Mouse (Mus musculus) monocyte, adult 5-6 weeks (primary cell): ENCODE results near the gene Ift43. TPM values are rescaled to one million over a fixed set of nuclear protein-coding genes. Genes with fewer than 3 reads are reported as not detected.

Experiments used
- ATAC-seq: fragments of 153-309, 156-312 bp; replicated peaks from 2 replicates; pipeline ENCODE4 v1.8.0; 2017; ENCODE audit warnings: mild to moderate bottlenecking; ENCODE audit not compliant: low TSS enrichment, insufficient number of reproducible peaks, severe bottlenecking, poor library complexity, low FRiP score
- total RNA-seq: library from RNA; stranded (forward); fragments of 200-1000, 200-491, 200-594 nt; gene quantifications from 3 replicates; pipeline ENCODE4 v1.2.3, GENCODE M21; 2017

Ift43 gene
- total RNA-seq, 1 experiment from 2014 or later = not detected

- ATAC-seq = no peak
Measured at GRCm38 (mm10) chr12:86192036-86192449, 109.7 kb downstream of the Ift43 start.

DNA sequence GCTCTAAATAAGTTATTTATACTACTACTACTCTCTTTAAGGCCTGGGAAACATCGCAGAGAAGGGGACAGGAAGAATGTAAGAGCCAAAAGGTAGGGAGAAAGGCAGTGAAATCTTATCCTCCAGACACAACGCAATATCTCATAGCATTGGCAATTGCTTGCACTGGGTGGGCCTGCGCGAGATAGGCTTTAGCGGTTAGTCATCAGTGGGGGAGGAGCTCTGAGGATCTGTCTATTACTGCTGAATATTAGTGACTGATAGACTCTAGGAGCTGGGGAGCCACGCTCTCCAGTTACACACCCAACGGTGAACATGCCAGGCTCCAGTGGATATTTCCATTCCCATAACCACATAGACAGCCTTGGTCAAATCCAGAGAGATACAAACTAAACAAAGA, 114.6 kb downstream of the Ift43 start:
- ATAC-seq = no peak

- no peak for ATAC-seq
Measured at GRCm38 (mm10) chr12:86203443-86204057, 121.2 kb downstream of the Ift43 start.

DNA sequence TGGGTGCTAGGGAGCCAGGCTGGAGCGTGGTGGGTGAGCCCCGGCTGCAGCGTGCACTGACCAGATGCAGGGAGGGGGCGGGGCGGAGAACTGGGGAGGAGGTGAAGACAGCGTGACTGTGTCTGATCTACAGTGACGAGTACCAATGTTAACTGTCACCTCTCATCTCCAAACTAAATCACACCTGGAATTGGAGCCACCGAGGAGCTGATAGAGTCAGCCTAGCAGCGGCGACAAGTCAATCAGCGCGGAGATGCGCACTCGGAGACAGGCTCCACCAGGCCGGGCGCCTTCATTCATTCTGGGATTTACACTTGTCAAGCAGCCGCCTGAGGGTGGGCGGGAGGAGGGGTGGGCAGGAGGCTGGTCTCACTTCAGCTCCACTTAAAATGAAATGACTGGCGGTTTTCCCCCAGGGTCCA, 128.8 kb downstream of the Ift43 start:
- ATAC-seq = no peak

Other genes starting within 250 kb of the Ift43 start
- 0.32 to 2.7 TPM (median 1.0 TPM) in 3 replicates for gene Tgfb3, start 3.5 kb upstream of the Ift43 start, total RNA-seq
- gene Gpatch2l, start 159.3 kb downstream of the Ift43 start, total RNA-seq = 63.6 to 98.5 TPM (median 88.6 TPM) in 3 replicates